Mouse (Mus musculus) frontal cortex, postnatal 14 days (tissue): ENCODE data around the gene Olfr458.
"Not testable (repeated sequence)": the region's sequence is repeated elsewhere in the genome, so short reads cannot be mapped to it uniquely, and the experiment has no call there.

Experiments used
- DNase-seq, 2 experiments: peaks; one replicate each; pipeline ENCODE4 v3.0.0; 2022; ENCODE audit warnings: low spot score in 2 of 2

Olfr458 gene

DNA sequence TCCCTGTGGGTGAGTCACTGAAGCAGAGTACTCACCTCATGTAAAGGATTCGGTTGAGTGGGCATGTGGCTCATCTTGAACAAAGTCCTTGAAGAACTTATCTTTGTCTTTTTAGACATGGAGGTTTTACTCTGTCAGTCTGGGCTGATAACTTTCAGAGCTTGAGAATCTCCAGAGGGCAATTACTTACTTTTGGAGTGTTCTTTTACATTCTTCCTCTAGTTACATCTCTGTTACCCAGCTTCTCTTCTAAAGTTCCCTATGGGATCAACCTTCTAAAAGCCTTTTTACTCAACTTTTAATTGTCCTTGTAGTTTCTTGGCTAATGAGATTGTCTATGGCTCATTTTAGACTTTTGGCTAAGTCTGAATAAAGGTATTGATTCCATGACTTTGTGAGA is at the start of gene Olfr458:
TSS of gene Olfr458 (minus strand) at position 101 of the 400 bp plus-strand sequence.
- no peak for DNase-seq

DNA sequence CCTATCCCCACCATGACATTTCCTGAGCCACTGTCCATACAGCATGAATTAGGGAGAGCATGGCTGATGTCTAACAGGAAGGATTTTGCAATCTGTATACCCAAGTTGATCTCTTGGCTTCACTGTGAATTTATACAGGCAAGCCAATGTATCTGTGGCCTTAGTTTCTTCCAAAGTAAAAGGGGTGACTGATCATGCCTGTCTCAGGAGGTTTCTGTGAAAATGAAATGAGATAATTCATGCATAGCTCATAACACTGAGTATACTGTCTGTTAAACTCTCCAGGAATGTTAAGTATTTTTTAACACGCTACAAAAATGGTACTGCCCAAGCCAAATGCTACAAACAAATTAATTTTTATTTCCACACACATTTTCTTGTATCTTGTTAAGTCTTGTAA is 48.5 kb upstream of the Olfr458 start:
- DNase-seq = no peak

DNA sequence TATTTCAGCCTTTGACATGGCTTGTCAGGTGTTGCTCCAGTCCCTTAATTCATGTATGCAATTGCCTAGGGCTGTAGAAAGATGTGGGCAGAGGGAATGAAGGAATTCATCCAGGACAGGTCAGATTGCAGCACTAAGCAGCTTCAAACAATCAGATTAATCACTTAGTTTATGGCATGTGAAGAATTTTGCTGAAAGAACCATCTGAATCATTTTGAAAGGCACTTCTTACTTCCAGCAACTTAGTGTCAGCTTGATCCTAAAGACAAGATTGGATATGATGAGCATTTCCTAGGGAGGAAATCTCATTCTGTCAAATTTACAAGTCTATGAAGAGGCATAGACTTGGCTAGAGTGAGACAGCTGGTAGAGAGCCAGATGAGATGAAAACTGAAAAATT is 44.3 kb upstream of the Olfr458 start:
- DNase-seq = no peak

- no peak for DNase-seq
Observed at GRCm38 (mm10) chr6:42503478-42503877, 38.5 kb upstream of the Olfr458 start.

DNA sequence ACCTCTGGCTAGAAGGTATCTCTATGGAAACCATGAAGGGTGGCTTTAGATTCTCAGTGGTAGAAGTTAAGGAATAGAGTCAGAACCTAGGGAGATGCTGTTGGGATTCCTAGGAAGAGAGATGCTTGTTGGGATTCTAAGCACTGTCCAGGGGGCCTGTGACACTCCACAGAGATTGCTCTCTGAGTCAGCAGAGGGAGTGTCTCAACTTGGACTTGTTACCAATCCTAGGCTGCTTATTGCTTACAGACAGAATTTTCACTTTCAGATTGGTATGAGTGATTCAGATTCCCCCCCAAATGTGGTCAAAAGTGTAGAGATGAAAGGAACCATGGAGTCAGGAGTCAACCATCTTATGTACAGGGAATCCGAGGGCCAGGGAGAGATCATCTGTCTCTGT is 24.7 kb upstream of the Olfr458 start:
- no peak for DNase-seq

- no peak for DNase-seq
Observed at GRCm38 (mm10) chr6:42487114-42487513, 22.1 kb upstream of the Olfr458 start, which contains the start of gene Olfr456. Gene Olfr456, minus strand, starts transcription at chr6:42487214.

DNA sequence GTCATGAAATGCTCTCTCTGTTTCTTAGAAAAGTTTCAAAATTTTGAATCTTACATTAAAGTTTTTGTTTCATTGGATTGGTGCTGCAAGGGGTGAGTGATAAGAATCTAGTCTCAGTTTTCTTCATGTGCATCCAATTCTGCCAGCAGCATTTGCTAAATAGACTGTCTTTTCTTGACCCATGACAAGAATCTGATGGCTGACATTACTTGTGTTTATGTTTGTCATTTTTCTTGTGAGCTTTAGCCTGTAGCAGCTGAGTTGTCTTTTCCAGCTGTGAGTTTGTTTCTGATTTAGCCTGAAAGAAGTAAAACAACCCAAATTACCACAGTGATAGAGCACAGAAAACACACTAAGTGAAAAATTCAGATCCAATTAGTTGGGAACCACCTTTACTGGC is 19.6 kb upstream of the Olfr458 start:
- no peak for DNase-seq

DNA sequence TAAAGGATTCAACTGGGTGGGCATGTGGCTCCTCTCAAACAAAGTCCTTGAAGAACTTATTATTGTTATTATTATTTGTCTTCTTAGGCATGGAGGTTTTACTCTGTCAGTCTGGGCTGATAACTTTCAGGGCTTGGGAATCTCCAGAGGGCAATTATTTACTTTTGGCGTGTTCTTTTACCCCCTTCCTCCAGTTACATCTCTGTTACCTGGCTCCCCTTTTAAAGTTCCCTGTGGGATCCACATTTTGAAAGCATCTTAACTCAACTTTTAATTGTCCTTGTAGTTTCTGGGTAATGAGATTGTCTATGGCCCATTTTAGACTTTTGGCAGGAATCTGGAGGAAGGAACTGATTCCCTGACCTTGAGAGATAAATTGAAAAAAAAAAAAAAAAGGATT is 11.2 kb upstream of the Olfr458 start, which contains the start of gene Olfr457:
TSS of gene Olfr457 (minus strand) at position 101 of the 400 bp plus-strand sequence.
- no peak for DNase-seq

GRCm38 (mm10) chr6:42471298-42471697 is 6.3 kb upstream of the Olfr458 start:
- DNase-seq = not testable (repeated sequence)

GRCm38 (mm10) chr6:42470542-42470941 is 5.5 kb upstream of the Olfr458 start:
- no peak for DNase-seq

- no peak for DNase-seq
Observed at GRCm38 (mm10) chr6:42447381-42447780, 17.6 kb downstream of the Olfr458 start.

DNA sequence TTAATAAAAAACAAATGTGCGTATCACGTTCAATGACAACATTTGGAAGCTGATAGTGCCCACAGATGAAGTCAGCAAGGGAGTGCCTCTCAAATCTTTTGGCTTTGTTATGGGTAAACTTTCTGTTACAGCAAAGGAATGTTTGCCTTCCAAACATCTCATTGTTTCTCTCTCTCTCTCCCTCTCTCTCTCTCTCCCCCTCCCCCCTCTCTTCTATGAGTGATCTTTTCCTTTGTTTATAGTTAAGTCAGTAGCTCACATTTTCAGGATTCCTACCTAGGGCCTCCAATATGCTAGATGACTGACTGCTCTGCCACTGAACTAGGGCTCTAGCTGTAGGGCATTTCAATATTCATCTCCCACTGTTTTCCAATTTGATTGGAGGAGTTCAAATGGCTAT is 20.5 kb downstream of the Olfr458 start:
- DNase-seq = no peak

GRCm38 (mm10) chr6:42441395-42441794 is 23.6 kb downstream of the Olfr458 start:
- DNase-seq = no peak

- DNase-seq = no peak
Observed at GRCm38 (mm10) chr6:42435490-42435889, 29.5 kb downstream of the Olfr458 start.

GRCm38 (mm10) chr6:42434446-42434845 is 30.6 kb downstream of the Olfr458 start, which contains the start of gene Tas2r126:
Gene Tas2r126, plus strand, starts transcription at chr6:42434535.
- DNase-seq = no peak

DNA sequence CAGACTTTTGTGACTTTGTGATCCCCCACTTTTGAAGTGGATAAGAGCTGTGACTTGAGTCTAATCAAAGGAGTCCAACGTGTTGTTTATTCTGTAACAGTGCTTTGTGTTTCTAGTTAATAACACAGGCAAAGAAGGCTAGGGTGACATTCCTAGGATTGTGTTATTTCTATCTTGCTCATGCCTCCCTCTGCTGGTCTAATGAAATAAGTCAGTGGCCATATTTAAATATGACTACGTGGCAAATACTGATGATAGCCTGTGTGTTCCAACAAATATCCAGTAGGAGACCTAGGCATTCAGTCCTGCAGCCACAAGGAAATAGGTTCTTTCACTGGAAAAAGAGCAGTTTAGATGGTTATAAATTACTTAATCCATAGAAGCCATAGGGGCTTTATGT is 31.4 kb downstream of the Olfr458 start:
- no peak for DNase-seq

GRCm38 (mm10) chr6:42426337-42426736 is 38.7 kb downstream of the Olfr458 start:
- no peak for DNase-seq

GRCm38 (mm10) chr6:42424472-42424871 is 40.5 kb downstream of the Olfr458 start:
- DNase-seq = no peak

DNA sequence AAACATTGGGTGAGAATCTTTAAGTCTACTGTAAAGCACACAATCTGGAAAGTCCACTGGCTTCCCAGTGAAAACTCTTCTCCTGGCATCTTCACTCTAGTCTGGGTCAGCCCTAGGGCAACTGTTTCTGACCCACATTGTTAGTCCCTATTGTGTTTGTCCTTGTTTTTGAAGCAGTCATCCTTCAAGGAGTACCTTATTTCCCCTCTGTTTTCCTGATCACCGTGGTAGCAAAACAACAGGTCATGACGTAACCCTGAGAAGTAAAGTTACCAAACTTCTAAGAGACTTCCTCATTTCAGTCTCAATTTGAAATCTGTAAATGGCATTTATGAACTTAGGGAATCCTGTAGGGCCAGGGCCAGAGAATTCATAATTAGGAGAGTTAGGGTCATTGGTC is 43.6 kb downstream of the Olfr458 start:
- no peak for DNase-seq

GRCm38 (mm10) chr6:42419443-42419842 is 45.6 kb downstream of the Olfr458 start:
- DNase-seq = no peak
